Mouse (Mus musculus): ENCODE data around the gene Sass6.
"Not testable (repeated sequence)": the region's sequence is repeated elsewhere in the genome, so short reads cannot be mapped to it uniquely, and the experiment has no call there.

The Sass6 gene

GRCm38 (mm10) chr3:116664281-116664680 is 69.5 kb downstream of the Sass6 start:
- not testable (repeated sequence) for DNase-seq (ENCODE audit: low spot score)

Data from ovary, postnatal 10 days (tissue).